Mouse (Mus musculus) liver, adult (tissue): ENCODE results near the gene Srgap1.

Experiments used
- GATA4 ChIP-seq: IDR thresholded peaks from 2 replicates; pipeline ENCODE4 v1.6.1; 2014; ENCODE audit warnings: mild to moderate bottlenecking, low read length; ENCODE audit not compliant: insufficient replicate concordance

Srgap1 gene

GRCm38 (mm10) chr10:121794486-121794885 is 252.6 kb downstream of the Srgap1 start:
- TF ChIP-seq GATA4, result no peak

GRCm38 (mm10) chr10:121792661-121793060 is 254.5 kb downstream of the Srgap1 start:
- TF ChIP-seq GATA4, result no peak

GRCm38 (mm10) chr10:121790078-121790477 is 257.0 kb downstream of the Srgap1 start:
- no peak for TF ChIP-seq GATA4

GRCm38 (mm10) chr10:121788536-121788935 is 258.6 kb downstream of the Srgap1 start:
- no peak for TF ChIP-seq GATA4

- no peak for TF ChIP-seq GATA4
These were observed 266.0 kb downstream of the Srgap1 start for GRCm38 (mm10) chr10:121781159-121781558.

- TF ChIP-seq GATA4, result no peak
These were observed 271.1 kb downstream of the Srgap1 start for GRCm38 (mm10) chr10:121775990-121776389.

- TF ChIP-seq GATA4, result no peak
These were observed 273.3 kb downstream of the Srgap1 start for GRCm38 (mm10) chr10:121773813-121774212.

GRCm38 (mm10) chr10:121770624-121771577 is 276.2 kb downstream of the Srgap1 start:
- TF ChIP-seq GATA4, result no peak

GRCm38 (mm10) chr10:121769711-121770110 is 277.4 kb downstream of the Srgap1 start:
- no peak for TF ChIP-seq GATA4

- TF ChIP-seq GATA4, result no peak
These were observed 281.7 kb downstream of the Srgap1 start for GRCm38 (mm10) chr10:121765174-121766057.

GRCm38 (mm10) chr10:121764469-121765173 is 282.5 kb downstream of the Srgap1 start:
- no peak for TF ChIP-seq GATA4

GRCm38 (mm10) chr10:121763191-121763590 is 283.9 kb downstream of the Srgap1 start:
- TF ChIP-seq GATA4, result no peak

- no peak for TF ChIP-seq GATA4
These were observed 285.0 kb downstream of the Srgap1 start for GRCm38 (mm10) chr10:121762141-121762540.

GRCm38 (mm10) chr10:121759095-121759494 is 288.0 kb downstream of the Srgap1 start:
- TF ChIP-seq GATA4, result no peak

GRCm38 (mm10) chr10:121756677-121757076 is 290.4 kb downstream of the Srgap1 start:
- TF ChIP-seq GATA4, result no peak
